Mouse (Mus musculus) left cerebral cortex, adult 11 months (tissue): ENCODE measurements around the gene Ip6k1.
A peak's percentile ranks its signal among the peaks of the same experiment; 100 is the strongest.

Experiments
- DNase-seq: peaks from one replicate; pipeline ENCODE4 v3.0.0; 2022; ENCODE audit warnings: low spot score

The Ip6k1 gene

GRCm38 (mm10) chr9:108032126-108032525, 29.8 kb downstream of the Ip6k1 start:
- no peak for DNase-seq

GRCm38 (mm10) chr9:108035331-108036156, 33.2 kb downstream of the Ip6k1 start:
- no peak for DNase-seq

GRCm38 (mm10) chr9:108044751-108045492, 42.6 kb downstream of the Ip6k1 start:
- no peak for DNase-seq

- DNase-seq: no peak
Observed at GRCm38 (mm10) chr9:108046582-108046981, 44.3 kb downstream of the Ip6k1 start.

- DNase-seq: no peak
Observed at GRCm38 (mm10) chr9:108047601-108048565, 45.6 kb downstream of the Ip6k1 start.

GRCm38 (mm10) chr9:108048566-108048955, 46.3 kb downstream of the Ip6k1 start:
- DNase-seq: no peak

GRCm38 (mm10) chr9:108049016-108049455, 46.7 kb downstream of the Ip6k1 start, which contains the start of gene Gmppb:
Gmppb (plus strand) TSS chr9:108049242.
- DNase-seq: peak; percentile 95

GRCm38 (mm10) chr9:108049561-108050251, 47.4 kb downstream of the Ip6k1 start:
- DNase-seq: no peak

GRCm38 (mm10) chr9:108051184-108051930, 49.1 kb downstream of the Ip6k1 start:
- DNase-seq: no peak

- no peak for DNase-seq
Observed at GRCm38 (mm10) chr9:108051931-108052220, 49.6 kb downstream of the Ip6k1 start.

GRCm38 (mm10) chr9:108052411-108052810, 50.1 kb downstream of the Ip6k1 start:
- DNase-seq: no peak

- DNase-seq: peak; percentile 94
Observed at GRCm38 (mm10) chr9:108052885-108053664, 50.8 kb downstream of the Ip6k1 start, which contains the start of gene Amigo3. Amigo3 (plus strand) TSS chr9:108053159.

- no peak for DNase-seq
Observed at GRCm38 (mm10) chr9:108053665-108054225, 51.4 kb downstream of the Ip6k1 start.

GRCm38 (mm10) chr9:108054331-108055040, 52.2 kb downstream of the Ip6k1 start:
- no peak for DNase-seq

GRCm38 (mm10) chr9:108055061-108055460, 52.8 kb downstream of the Ip6k1 start:
- no peak for DNase-seq

- DNase-seq: no peak
Observed at GRCm38 (mm10) chr9:108055661-108056237, 53.4 kb downstream of the Ip6k1 start.

GRCm38 (mm10) chr9:108056361-108057261, 54.3 kb downstream of the Ip6k1 start:
- no peak for DNase-seq

GRCm38 (mm10) chr9:108057262-108057562, 54.9 kb downstream of the Ip6k1 start:
- DNase-seq: no peak
